Mouse (Mus musculus) heart, adult 2 months (tissue): ENCODE measurements around the gene AC124502.3. TPM values are rescaled to one million over a fixed set of nuclear protein-coding genes. Genes with fewer than 3 reads are reported as not detected.

Experiments used
- DNase-seq, 2 experiments: peaks; one replicate each; pipeline ENCODE4 v3.0.0; 2021
- H3K27ac ChIP-seq: fragments of 200-600 bp; 2 replicates; pipeline ENCODE4 v1.8.1; 2022
- H3K27me3 ChIP-seq: fragments of 200-500 bp; 2 replicates; pipeline ENCODE4 v1.6.1; 2012; ENCODE audit warnings: mild to moderate bottlenecking, low read length, inconsistent platforms, mixed read lengths; ENCODE audit not compliant: control insufficient read depth, insufficient read depth
- H3K36me3 ChIP-seq: fragments of 200-500 bp; 2 replicates; pipeline ENCODE4 v1.6.1; 2012; ENCODE audit warnings: low read length, inconsistent platforms; ENCODE audit not compliant: control insufficient read depth, insufficient read depth
- H3K4me1 ChIP-seq: fragments of 200-500 bp; 2 replicates; pipeline ENCODE4 v1.6.1; 2011; ENCODE audit warnings: low read length; ENCODE audit not compliant: control insufficient read depth, insufficient read depth
- H3K4me3 ChIP-seq: fragments of 200-600 bp; 2 replicates; pipeline ENCODE4 v1.8.1; 2022
- H3K79me2 ChIP-seq: fragments of 200-500 bp; replicated peaks from 2 replicates; pipeline ENCODE4 v1.6.1; 2012; ENCODE audit warnings: mild to moderate bottlenecking, inconsistent platforms, low read length, moderate library complexity, mixed read lengths; ENCODE audit not compliant: control insufficient read depth, insufficient read depth
- H3K9ac ChIP-seq: fragments of 200-500 bp; 2 replicates; pipeline ENCODE4 v1.6.1; 2012; ENCODE audit warnings: low read depth, mild to moderate bottlenecking, control low read depth, inconsistent platforms, low read length, mixed read lengths
- CTCF ChIP-seq: fragments of 200-600 bp; IDR thresholded peaks from 2 replicates; pipeline ENCODE4 v1.8.1; 2022; ENCODE audit warnings: antibody characterized with exemption, mild to moderate bottlenecking, moderate library complexity
- EP300 ChIP-seq: fragments of 200-500 bp; IDR thresholded peaks from 2 replicates; pipeline ENCODE4 v1.6.1; 2011; ENCODE audit warnings: low read depth, low read length, control low read depth; ENCODE audit not compliant: insufficient read depth
- POLR2A ChIP-seq: fragments of 200-500 bp; IDR thresholded peaks from 2 replicates; pipeline ENCODE4 v1.6.1; 2011; ENCODE audit warnings: mild to moderate bottlenecking, low read depth, low read length, control low read depth; ENCODE audit not compliant: insufficient read depth
- WGBS: fragments of 180-500 bp; shearing (Covaris S2); methylation state at CpG from one replicate; pipeline ENCODE4 v1.1.7; 2018; 5-methylcytosine and 5-hydroxymethylcytosine counted together
- intact Hi-C: fragments of 180-260 bp; cut with DNase I; formaldehyde crosslinking; loops from one replicate; pipeline ENCODE4 v1.15.1; 2025
- polyA plus RNA-seq: library from polyadenylated mRNA; depleted of rRNA; stranded (reverse); fragments of >200 nt; gene quantifications from 2 replicates; pipeline ENCODE4 v1.2.3, GENCODE M21; 2012
- total RNA-seq, 2 experiments: library from RNA; stranded (reverse); gene quantifications; 2 replicates each; pipeline ENCODE4 v1.2.3; 2021

AC124502.3 gene
- total and polyA plus RNA-seq, 3 experiments: 0.08 to 2.3 (median 1.3) TPM

- 5% methylated on average over 32 of the region's 32 CpGs for WGBS
- no peaks in the 10 kb centered on the region for H3K27me3 ChIP-seq
These were observed 766 bp upstream of the AC124502.3 start for GRCm38 (mm10) chr19:5037678-5038571.

GRCm38 (mm10) chr19:5039301-5040114 lies 817 bp downstream of the AC124502.3 start:
- Histone ChIP-seq H3K9ac (peak overlapping the region; percentile 94), H3K4me3 (peak overlapping the region; percentile 79), H3K4me1 (peaks cover 12% of the 10 kb centered on the region), H3K79me2 (no peaks in the 10 kb centered on the region), H3K27me3 (no peaks in the 10 kb centered on the region), H3K36me3 (no peaks in the 10 kb centered on the region), H3K27ac (peak overlapping the region; percentile 88)
- 13% methylated on average over 41 of the region's 41 CpGs for WGBS
- TF ChIP-seq CTCF (no peak), EP300 (no peak), POLR2A (no peak)
- DNase-seq: no peak
- intact Hi-C loops: loop anchor here (5.0 kb wide), 1 partner anchor 48 kb away; the partner anchor contains the start of genes Tmem151a and Yif1a

More at GRCm38 (mm10) chr19:5037678-5038571, 766 bp upstream of the AC124502.3 start:
- Histone ChIP-seq H3K9ac (no peak overlapping the region), H3K27ac (peak overlapping the region; percentile 88), H3K4me1 (peaks cover 12% of the 10 kb centered on the region), H3K4me3 (peak overlapping the region; percentile 79), H3K36me3 (no peaks in the 10 kb centered on the region), H3K79me2 (no peaks in the 10 kb centered on the region)
- TF ChIP-seq POLR2A (no peak), EP300 (peak; percentile 75; the same call in 1 of the 2 replicates)
- peak; percentile 81 to 87 for DNase-seq
- intact Hi-C loops: loop anchor here (5.0 kb wide), 1 partner anchor 49 kb away; the partner anchor contains the start of genes Tmem151a and Yif1a

- H3K27me3 ChIP-seq: no peaks in the 10 kb centered on the region
- intact Hi-C loops: no loop called here
- peak; percentile 84 for TF ChIP-seq POLR2A
- peak; percentile 12; the same call in 1 of the 2 replicates for TF ChIP-seq CTCF
- TF ChIP-seq EP300: peak; percentile 82
- no peaks in the 10 kb centered on the region for H3K79me2 ChIP-seq
- no peaks in the 10 kb centered on the region for H3K36me3 ChIP-seq
- H3K4me3 ChIP-seq: peak within 1 kb of the TSS; percentile 65
- peaks cover 12% of the 10 kb centered on the region for H3K4me1 ChIP-seq
- H3K9ac ChIP-seq: peak within 1 kb of the TSS; percentile 73
- 3% methylated on average over 40 of the region's 40 CpGs for WGBS
- peak within 1 kb of the TSS; percentile 76 for H3K27ac ChIP-seq
- peak; percentile 91 to 93 for DNase-seq
These were observed 2.3 kb downstream of the AC124502.3 start, which contains the start of gene Brms1 for GRCm38 (mm10) chr19:5040862-5041523. Gene Brms1 (plus strand): TSS chr19:5041354.

- peak overlapping the region; percentile 65 for H3K4me3 ChIP-seq
- H3K27ac ChIP-seq: peak overlapping the region; percentile 76
- TF ChIP-seq POLR2A: no peak
- no peak for TF ChIP-seq EP300
- no peak for TF ChIP-seq CTCF
- peak overlapping the region; percentile 73 for H3K9ac ChIP-seq
- no peaks in the 10 kb centered on the region for H3K27me3 ChIP-seq
- peaks cover 12% of the 10 kb centered on the region for H3K4me1 ChIP-seq
- 2% methylated on average over 16 of the region's 16 CpGs for WGBS
- no peaks in the 10 kb centered on the region for H3K36me3 ChIP-seq
- intact Hi-C loops: no loop called here
- DNase-seq: no peak
- no peaks in the 10 kb centered on the region for H3K79me2 ChIP-seq
These were observed 2.9 kb downstream of the AC124502.3 start for GRCm38 (mm10) chr19:5041588-5041987.

GRCm38 (mm10) chr19:5045531-5045930 lies 6.8 kb downstream of the AC124502.3 start:
- no peak overlapping the region for H3K4me3 ChIP-seq
- H3K27me3 ChIP-seq: no peaks in the 10 kb centered on the region
- peaks cover 5% of the 10 kb centered on the region; the same call in 1 of the 2 replicates for H3K4me1 ChIP-seq
- H3K36me3 ChIP-seq: no peaks in the 10 kb centered on the region
- H3K79me2 ChIP-seq: no peaks in the 10 kb centered on the region
- no peak overlapping the region for H3K9ac ChIP-seq
- intact Hi-C loops: no loop called here
- no peak overlapping the region for H3K27ac ChIP-seq
- TF ChIP-seq CTCF (no peak), POLR2A (no peak), EP300 (no peak)
- DNase-seq: no peak
- 50% methylated on average over 4 of the region's 4 CpGs for WGBS
